Comparison of ENCODE assay signal across 8 mouse cellular contexts in genomic region chr2:168524905-168525381, GRCm38 (mm10).
DNase-seq lines count a peak whose midpoint lies in the region; ATAC-seq and TF ChIP-seq lines count a peak whose summit lies in the region.

No protein-coding gene starts in this region.

- DNase-seq in 3134 (ENCODE audit: extremely low read depth, insufficient read length, low spot score) = peak; percentile 99
- peak; percentile 97 for DNase-seq in brain, embryonic 14.5 days (ENCODE audit: low read depth)
- peak; percentile 88 for DNase-seq in fibroblast of lung, adult 2 months (ENCODE audit: low read depth)

- H3K9me3 ChIP-seq in heart, embryonic 12.5 days (replicated peaks) = 0 out of 2 replicates have a peak, but pooled peaks cover 3% of the 10 kb centered on the region
- 0 out of 2 replicates have a peak, but pooled peaks cover 3% of the 10 kb centered on the region for H3K9me3 ChIP-seq in kidney, embryonic 16.5 days (ENCODE audit: low read length)
- H3K9me3 ChIP-seq in limb, embryonic 15.5 days = no peaks in the 10 kb centered on the region
- H3K9me3 ChIP-seq in midbrain, embryonic 16.5 days (replicated peaks; ENCODE audit: control insufficient read depth, low read length, poor library complexity, severe bottlenecking) = no peaks in the 10 kb centered on the region
- no peaks in the 10 kb centered on the region for H3K9me3 ChIP-seq in stomach, embryonic 15.5 days

- peak overlapping the region; percentile 63 for H3K4me2 ChIP-seq in heart, embryonic 12.5 days
- H3K4me2 ChIP-seq in kidney, embryonic 16.5 days (replicated peaks; ENCODE audit: low read depth, low read length) = peak overlapping the region; percentile 51
- H3K4me2 ChIP-seq in limb, embryonic 15.5 days = peak overlapping the region; percentile 45
- H3K4me2 ChIP-seq in midbrain, embryonic 16.5 days (ENCODE audit: low read length) = peak overlapping the region; percentile 49
- peak overlapping the region; percentile 64 for H3K4me2 ChIP-seq in stomach, embryonic 15.5 days

- no peak for TF ChIP-seq POLR2A in brain, embryonic 14.5 days (IDR thresholded peaks at IDR 0.05; ENCODE audit: borderline replicate concordance, extremely low read depth, insufficient read depth, insufficient read length, poor library complexity, severe bottlenecking)

- H3K4me3 ChIP-seq in heart, embryonic 12.5 days = 0 out of 2 replicates have a peak overlapping the region, but pooled peaks have one; percentile 20
- H3K4me3 ChIP-seq in kidney, embryonic 16.5 days (ENCODE audit: low read length) = peak overlapping the region; percentile 28
- H3K4me3 ChIP-seq in limb, embryonic 15.5 days = peak overlapping the region; percentile 10
- H3K4me3 ChIP-seq in midbrain, embryonic 16.5 days (ENCODE audit: low read depth, low read length) = peak overlapping the region; percentile 12; the same call in 1 of the 2 replicates
- peak overlapping the region; percentile 22; the same call in 1 of the 2 replicates for H3K4me3 ChIP-seq in stomach, embryonic 15.5 days (replicated peaks)

- peak; percentile 95 for ATAC-seq in heart, embryonic 12.5 days (ENCODE audit: insufficient number of reproducible peaks, low FRiP score)
- ATAC-seq in kidney, embryonic 16.5 days (ENCODE audit: low FRiP score, low TSS enrichment) = peak; percentile 94
- peak; percentile 87 for ATAC-seq in limb, embryonic 15.5 days (ENCODE audit: insufficient number of reproducible peaks, low FRiP score, low TSS enrichment, low read depth)
- peak; percentile 80 for ATAC-seq in midbrain, embryonic 16.5 days
- peak; percentile 91 for ATAC-seq in stomach, embryonic 15.5 days (ENCODE audit: insufficient read depth, low FRiP score, low read depth)

- no peak for TF ChIP-seq CTCF in brain, embryonic 14.5 days (IDR thresholded peaks at IDR 0.05; ENCODE audit: borderline replicate concordance, extremely low read depth, insufficient read depth, insufficient read length)

- peak overlapping the region; percentile 49 for H3K9ac ChIP-seq in heart, embryonic 12.5 days
- H3K9ac ChIP-seq in kidney, embryonic 16.5 days (replicated peaks; ENCODE audit: low read length) = peak overlapping the region; percentile 58
- no peak overlapping the region for H3K9ac ChIP-seq in limb, embryonic 15.5 days
- H3K9ac ChIP-seq in midbrain, embryonic 16.5 days (ENCODE audit: low read depth, low read length) = peak overlapping the region; percentile 45
- H3K9ac ChIP-seq in stomach, embryonic 15.5 days = no peak overlapping the region

- peaks cover 3% of the 10 kb centered on the region; the same call in 1 of the 2 replicates for H3K27me3 ChIP-seq in heart, embryonic 12.5 days (replicated peaks)
- H3K27me3 ChIP-seq in kidney, embryonic 16.5 days (ENCODE audit: insufficient read depth, low read length) = no peaks in the 10 kb centered on the region
- H3K27me3 ChIP-seq in limb, embryonic 15.5 days = 0 out of 2 replicates have a peak, but pooled peaks cover 3% of the 10 kb centered on the region
- H3K27me3 ChIP-seq in midbrain, embryonic 16.5 days (ENCODE audit: control insufficient read depth, insufficient read depth, low read depth, low read length) = no peaks in the 10 kb centered on the region
- no peaks in the 10 kb centered on the region for H3K27me3 ChIP-seq in stomach, embryonic 15.5 days (replicated peaks)

- peak overlapping the region; percentile 78 for H3K27ac ChIP-seq in heart, embryonic 12.5 days (ENCODE audit: poor library complexity, severe bottlenecking)
- peak overlapping the region; percentile 56; the same call in 1 of the 2 replicates for H3K27ac ChIP-seq in kidney, embryonic 16.5 days (ENCODE audit: low read length)
- H3K27ac ChIP-seq in limb, embryonic 15.5 days = peak overlapping the region; percentile 81
- H3K27ac ChIP-seq in midbrain, embryonic 16.5 days (ENCODE audit: low read length) = peak overlapping the region; percentile 63
- H3K27ac ChIP-seq in stomach, embryonic 15.5 days = peak overlapping the region; percentile 86

- WGBS in heart, embryonic 12.5 days = 1% methylated on average over 13 of the region's 13 CpGs
- WGBS in kidney, embryonic 16.5 days = 1% methylated on average over 12 of the region's 13 CpGs
- 2% methylated on average over 13 of the region's 13 CpGs for WGBS in limb, embryonic 15.5 days
- WGBS in midbrain, embryonic 16.5 days = 2% methylated on average over 13 of the region's 13 CpGs
- WGBS in stomach, embryonic 15.5 days = 1% methylated on average over 13 of the region's 13 CpGs

- H3K36me3 ChIP-seq in heart, embryonic 12.5 days = peaks cover 22% of the 10 kb centered on the region
- H3K36me3 ChIP-seq in kidney, embryonic 16.5 days (ENCODE audit: insufficient read depth, low read length) = no peaks in the 10 kb centered on the region
- peaks cover 11% of the 10 kb centered on the region; the same call in 1 of the 2 replicates for H3K36me3 ChIP-seq in limb, embryonic 15.5 days
- no peaks in the 10 kb centered on the region for H3K36me3 ChIP-seq in midbrain, embryonic 16.5 days (ENCODE audit: control insufficient read depth, insufficient read depth, low read length)
- H3K36me3 ChIP-seq in stomach, embryonic 15.5 days = no peaks in the 10 kb centered on the region

- H3K4me1 ChIP-seq in heart, embryonic 12.5 days (replicated peaks) = peaks cover 47% of the 10 kb centered on the region
- peaks cover 21% of the 10 kb centered on the region for H3K4me1 ChIP-seq in kidney, embryonic 16.5 days (ENCODE audit: insufficient read depth, low read length)
- H3K4me1 ChIP-seq in limb, embryonic 15.5 days = peaks cover 47% of the 10 kb centered on the region
- H3K4me1 ChIP-seq in midbrain, embryonic 16.5 days (ENCODE audit: control insufficient read depth, insufficient read depth, low read length) = peaks cover 10% of the 10 kb centered on the region
- peaks cover 20% of the 10 kb centered on the region for H3K4me1 ChIP-seq in stomach, embryonic 15.5 days

Comparison
In these comparisons a context has a peak if more than half of its experiments do, and no peak if none do; other contexts are left out.
1. Peak in every context shown above with its lines: DNase-seq, ATAC-seq, H3K4me3 ChIP-seq and H3K27ac ChIP-seq.
2. H3K9ac ChIP-seq: peak in heart, embryonic 12.5 days (single experiment), kidney, embryonic 16.5 days (single experiment) and midbrain, embryonic 16.5 days (single experiment); none in limb, embryonic 15.5 days (single experiment) and stomach, embryonic 15.5 days (single experiment).